Mouse (Mus musculus) brain, adult 2 months (tissue): ENCODE results near the gene Rpl19.

Experiments
- DNase-seq: peaks from one replicate; pipeline ENCODE4 v3.0.0; 2011; ENCODE audit warnings: low read depth, low spot score

Gene Rpl19

GRCm38 (mm10) chr11:98052129-98052988 lies 25.8 kb downstream of the Rpl19 start:
- DNase-seq: peak; percentile 73

GRCm38 (mm10) chr11:98052989-98053834 lies 26.7 kb downstream of the Rpl19 start, which contains the start of gene Stac2:
Gene Stac2, minus strand, starts transcription at chr11:98053462.
- peak; percentile 94 for DNase-seq

- peak; percentile 83 for DNase-seq
These were observed 31.0 kb downstream of the Rpl19 start for GRCm38 (mm10) chr11:98057466-98057865.

GRCm38 (mm10) chr11:98057998-98058397 lies 31.5 kb downstream of the Rpl19 start:
- DNase-seq: peak; percentile 88

- DNase-seq: peak; percentile 71
These were observed 33.2 kb downstream of the Rpl19 start for GRCm38 (mm10) chr11:98059662-98060061.

- peak; percentile 73 for DNase-seq
These were observed 33.7 kb downstream of the Rpl19 start for GRCm38 (mm10) chr11:98060104-98060692.

GRCm38 (mm10) chr11:98061441-98061840 lies 34.9 kb downstream of the Rpl19 start:
- no peak for DNase-seq

GRCm38 (mm10) chr11:98061904-98062562 lies 35.5 kb downstream of the Rpl19 start:
- peak; percentile 58 for DNase-seq

- no peak for DNase-seq
These were observed 39.7 kb downstream of the Rpl19 start for GRCm38 (mm10) chr11:98066201-98066600.

- DNase-seq: no peak
These were observed 40.7 kb downstream of the Rpl19 start for GRCm38 (mm10) chr11:98067255-98067654.

GRCm38 (mm10) chr11:98073442-98073841 lies 46.9 kb downstream of the Rpl19 start:
- DNase-seq: no peak

GRCm38 (mm10) chr11:98075195-98075808 lies 48.8 kb downstream of the Rpl19 start:
- DNase-seq: peak; percentile 94

- DNase-seq: peak; percentile 48
These were observed 50.6 kb downstream of the Rpl19 start for GRCm38 (mm10) chr11:98077086-98077485.
